Mouse (Mus musculus) thymus, adult 2 months (tissue): ENCODE data around the gene Hmga2.

Experiments used
- CTCF ChIP-seq: fragments of 200-500 bp; IDR thresholded peaks from 2 replicates; pipeline ENCODE4 v1.5.1; 2012; ENCODE audit warnings: mild to moderate bottlenecking, control low read depth, low read length, moderate library complexity, borderline replicate concordance; ENCODE audit not compliant: control insufficient read depth, poor library complexity, insufficient read depth; ENCODE audit errors: extremely low read depth
- POLR2A ChIP-seq: fragments of 200-500 bp; IDR thresholded peaks from 2 replicates; pipeline ENCODE4 v1.6.1; 2012; ENCODE audit warnings: mild to moderate bottlenecking, low read length, control low read depth, moderate library complexity; ENCODE audit not compliant: control insufficient read depth, poor library complexity, insufficient read depth; ENCODE audit errors: extremely low read depth

DNA sequence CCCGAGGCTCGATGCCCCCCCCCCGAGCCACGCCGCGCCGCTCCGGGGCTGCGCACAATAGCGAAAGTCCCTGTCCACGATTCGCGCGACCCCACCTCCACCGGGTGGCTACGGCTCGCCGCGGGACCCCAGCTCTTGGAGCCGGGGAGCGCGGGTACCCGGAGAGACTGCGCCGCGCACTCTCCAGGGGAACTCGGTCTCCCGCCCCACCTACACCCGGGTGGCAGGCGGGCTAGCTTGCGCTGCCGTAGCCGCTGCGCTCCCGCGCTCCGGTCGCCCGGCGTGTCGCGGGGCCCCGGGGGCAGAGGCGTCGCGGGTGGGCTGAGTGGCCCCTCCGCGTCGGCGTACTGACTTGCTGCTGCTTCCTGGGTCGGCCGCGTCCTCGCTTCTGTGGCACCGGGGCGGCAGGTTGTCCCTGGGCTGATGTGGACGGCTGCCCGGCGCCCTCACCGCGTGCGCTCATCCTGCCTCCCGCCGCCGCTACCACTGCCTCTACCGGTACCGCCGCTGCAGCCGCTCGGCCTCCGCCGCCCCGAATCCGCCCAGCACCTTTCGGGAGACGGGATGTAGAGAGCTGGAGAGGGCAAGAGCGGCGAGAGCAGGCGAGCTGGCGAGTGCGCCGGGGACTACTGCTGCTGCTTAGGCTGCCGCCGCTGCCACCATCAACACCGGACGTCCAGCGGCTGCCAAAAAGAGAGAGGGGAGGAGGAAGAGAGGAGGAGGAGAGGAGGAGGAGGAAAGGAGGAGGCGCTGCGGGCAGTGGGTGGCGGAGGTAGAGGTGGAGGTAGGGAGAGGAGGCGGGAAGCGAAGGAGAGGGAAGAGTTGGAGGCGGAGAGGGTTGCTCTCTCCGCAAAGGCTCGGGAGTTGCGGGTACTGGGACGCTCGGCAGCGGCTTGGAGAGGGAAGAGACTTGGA, at the start of gene Hmga2:
- TF ChIP-seq CTCF (no peak), POLR2A (no peak)
